Mouse (Mus musculus) heart, embryonic 14.5 days (tissue): ENCODE measurements around the gene Gm17268. TPM values are rescaled to one million over a fixed set of nuclear protein-coding genes. Genes with fewer than 3 reads are reported as not detected.

Source experiments
- ATAC-seq: fragments of 200-750 bp; cut with Nextera tagmentation; 2 replicates; pipeline ENCODE4 v1.8.0; 2017; ENCODE audit warnings: low read depth, moderate TSS enrichment; ENCODE audit not compliant: insufficient number of reproducible peaks, insufficient read depth, low FRiP score
- H3K27ac ChIP-seq, 2 experiments: fragments of 200-500 bp in 1 of 2; fragments of 300-500 bp in 1 of 2; sonication (generic) in 1 of 2; replicated peaks in 1 of 2; 2 replicates each; pipeline ENCODE4 v1.5.1; 2012 to 2014; ENCODE audit warnings: low read depth in 2 of 2, low read length in 2 of 2, control low read depth in 1 of 2, mild to moderate bottlenecking in 1 of 2, mixed read lengths in 1 of 2; ENCODE audit not compliant: control insufficient read depth in 1 of 2, insufficient read depth in 1 of 2
- H3K27me3 ChIP-seq: fragments of 300-500 bp; sonication (generic); 2 replicates; pipeline ENCODE4 v1.6.1; 2014; ENCODE audit warnings: mild to moderate bottlenecking, low read length, control low read depth; ENCODE audit not compliant: control insufficient read depth, insufficient read depth
- H3K36me3 ChIP-seq: fragments of 300-500 bp; sonication (generic); 2 replicates; pipeline ENCODE4 v1.6.1; 2014; ENCODE audit warnings: mild to moderate bottlenecking, control low read depth, low read length, mixed read lengths; ENCODE audit not compliant: control insufficient read depth, insufficient read depth
- H3K4me1 ChIP-seq, 2 experiments: fragments of 200-500 bp in 1 of 2; fragments of 300-500 bp in 1 of 2; sonication (generic) in 1 of 2; 2 replicates each; pipeline ENCODE4 v1.6.1; 2012 to 2014; ENCODE audit warnings: low read length in 2 of 2, control low read depth in 1 of 2, mixed read lengths in 1 of 2; ENCODE audit not compliant: control insufficient read depth in 2 of 2, insufficient read depth in 2 of 2
- H3K4me2 ChIP-seq: fragments of 300-500 bp; sonication (generic); 2 replicates; pipeline ENCODE4 v1.6.1; 2014; ENCODE audit warnings: mild to moderate bottlenecking, low read length
- H3K4me3 ChIP-seq, 2 experiments: fragments of 200-500 bp in 1 of 2; fragments of 300-500 bp in 1 of 2; sonication (generic) in 1 of 2; 2 replicates each; pipeline ENCODE4 v1.5.1; 2012 to 2014; ENCODE audit warnings: low read length in 2 of 2, mild to moderate bottlenecking in 2 of 2, control low read depth in 1 of 2, low read depth in 1 of 2, moderate library complexity in 1 of 2; ENCODE audit not compliant: control insufficient read depth in 1 of 2, insufficient read depth in 1 of 2
- H3K9ac ChIP-seq: fragments of 300-500 bp; sonication (generic); 2 replicates; pipeline ENCODE4 v1.6.1; 2014; ENCODE audit warnings: mild to moderate bottlenecking, low read length
- H3K9me3 ChIP-seq: fragments of 300-500 bp; sonication (generic); 2 replicates; pipeline ENCODE4 v1.6.1; 2016; ENCODE audit warnings: low read length, control low read depth; ENCODE audit not compliant: control insufficient read depth
- WGBS: fragments of 180-500 bp; shearing (Covaris S2); extraction: QIAGEN DNeasy Blood & Tissue Kit; methylation state at CpG from one replicate; pipeline ENCODE4 v1.1.7; 2014; 5-methylcytosine and 5-hydroxymethylcytosine counted together
- polyA plus RNA-seq: library from polyadenylated mRNA; unstranded; fragments of >200 nt; fragmentation: Nextera tagmentation; extraction: Ambion mirVana; gene quantifications from 2 replicates; pipeline ENCODE4 v1.2.1, GENCODE M21; 2014

Gm17268 gene
- polyA plus RNA-seq, 1 experiment from 2014 or later, result not detected

DNA sequence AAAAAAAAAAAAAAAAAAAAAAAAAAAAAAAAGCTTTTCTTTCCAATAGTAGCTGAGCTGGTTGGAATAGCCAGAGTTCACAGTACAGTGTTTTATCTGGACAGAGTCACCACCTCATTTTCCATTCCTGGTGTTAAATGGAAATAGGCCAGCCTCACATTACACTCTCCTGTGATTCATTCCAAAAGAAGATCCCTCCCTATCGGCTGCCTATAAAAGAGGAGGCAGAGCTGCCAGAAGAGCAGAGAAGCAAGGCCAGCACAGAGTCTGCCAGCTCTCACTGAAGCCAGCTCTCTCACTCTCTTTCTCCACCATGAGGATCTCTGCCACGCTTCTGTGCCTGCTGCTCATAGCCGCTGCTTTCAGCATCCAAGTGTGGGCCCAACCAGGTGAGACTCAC is 7.1 kb upstream of the Gm17268 start, which contains the start of gene Ccl7:
TSS of gene Ccl7 (plus strand) at position 242 of the 400 bp plus-strand sequence.
- Histone ChIP-seq H3K36me3 (no peaks in the 10 kb centered on the region), H3K4me2 (no peak within 1 kb of the TSS), H3K9ac (no peak within 1 kb of the TSS), H3K27ac (peak within 1 kb of the TSS; percentile 51 to 52), H3K4me1 (peaks cover 0 to 2% of the 10 kb centered on the region in 2 experiments; a peak in 1 of 4 replicates), H3K27me3 (no peaks in the 10 kb centered on the region), H3K4me3 (no peak within 1 kb of the TSS), H3K9me3 (no peaks in the 10 kb centered on the region)
- 0 out of 2 replicates have a peak, but pooled peaks have one; percentile 21 for ATAC-seq
- WGBS, result 56% methylated on average over 3 of the region's 3 CpGs

GRCm38 (mm10) chr11:82041671-82042080 is 3.3 kb upstream of the Gm17268 start:
- H3K36me3 ChIP-seq, result no peaks in the 10 kb centered on the region
- H3K27me3 ChIP-seq, result no peaks in the 10 kb centered on the region
- no peak overlapping the region for H3K4me3 ChIP-seq
- H3K4me1 ChIP-seq, result peaks cover 0 to 2% of the 10 kb centered on the region in 2 experiments; a peak in 1 of 4 replicates
- H3K9ac ChIP-seq, result no peak overlapping the region
- H3K4me2 ChIP-seq, result no peak overlapping the region
- WGBS, result 63% methylated on average over 4 of the region's 4 CpGs
- H3K27ac ChIP-seq, result no peak overlapping the region
- no peaks in the 10 kb centered on the region for H3K9me3 ChIP-seq
- ATAC-seq, result no peak

GRCm38 (mm10) chr11:82039132-82039660 is 834 bp upstream of the Gm17268 start:
- no peaks in the 10 kb centered on the region for H3K36me3 ChIP-seq
- H3K9me3 ChIP-seq, result no peaks in the 10 kb centered on the region
- H3K9ac ChIP-seq, result no peak overlapping the region
- peaks cover 3 to 4% of the 10 kb centered on the region in 2 experiments; a peak in 2 of 4 replicates for H3K4me1 ChIP-seq
- 0 out of 4 replicates have a peak overlapping the region, but pooled peaks of 1 of the 2 experiments have one; percentile 4 for H3K27ac ChIP-seq
- ATAC-seq, result no peak
- H3K27me3 ChIP-seq, result no peaks in the 10 kb centered on the region
- WGBS, result 54% methylated on average over 3 of the region's 3 CpGs
- H3K4me3 ChIP-seq, result no peak overlapping the region
- H3K4me2 ChIP-seq, result no peak overlapping the region

- H3K4me3 ChIP-seq, result no peak overlapping the region
- H3K27me3 ChIP-seq, result no peaks in the 10 kb centered on the region
- H3K9me3 ChIP-seq, result no peaks in the 10 kb centered on the region
- ATAC-seq, result no peak
- no peaks in the 10 kb centered on the region for H3K36me3 ChIP-seq
- peaks cover 8 to 18% of the 10 kb centered on the region in 2 experiments; a peak in 3 of 4 replicates for H3K4me1 ChIP-seq
- WGBS, result 66% methylated on average over 2 of the region's 2 CpGs
- H3K4me2 ChIP-seq, result no peak overlapping the region
- no peak overlapping the region; a peak in 1 of 4 replicates for H3K27ac ChIP-seq
- H3K9ac ChIP-seq, result no peak overlapping the region
Observed at GRCm38 (mm10) chr11:82035857-82036256, 2.5 kb downstream of the Gm17268 start.

GRCm38 (mm10) chr11:82035356-82035755 is 3.0 kb downstream of the Gm17268 start, which contains the start of gene Ccl2:
Gene Ccl2 (plus strand): TSS chr11:82035571.
- Histone ChIP-seq H3K27me3 (no peaks in the 10 kb centered on the region), H3K4me2 (no peak within 1 kb of the TSS), H3K9ac (no peak within 1 kb of the TSS), H3K27ac (peak within 1 kb of the TSS; percentile 17 to 55; a peak in 3 of 4 replicates), H3K9me3 (no peaks in the 10 kb centered on the region), H3K36me3 (no peaks in the 10 kb centered on the region), H3K4me1 (peaks cover 8 to 18% of the 10 kb centered on the region in 2 experiments; a peak in 3 of 4 replicates), H3K4me3 (no peak within 1 kb of the TSS)
- 42% methylated on average over 5 of the region's 5 CpGs for WGBS
- ATAC-seq, result peak; percentile 72

DNA sequence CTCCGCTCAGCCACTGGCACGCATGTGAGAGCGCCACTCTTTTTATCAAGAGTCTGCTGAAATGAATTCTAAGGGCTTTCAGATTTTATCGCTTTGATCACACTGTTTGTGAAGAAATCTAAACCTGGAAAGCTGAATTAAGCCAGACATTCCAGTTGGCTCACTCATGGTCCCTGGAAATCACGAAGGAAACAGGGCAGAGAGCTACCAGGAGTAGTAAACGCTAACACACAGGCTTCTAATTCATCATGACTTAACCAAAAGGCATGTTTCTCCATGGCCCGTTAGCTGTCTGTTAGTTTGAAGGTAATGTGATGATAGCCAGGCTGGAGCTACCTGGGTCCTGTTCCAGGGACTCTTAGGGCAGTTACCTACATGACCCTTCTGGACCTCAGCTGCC is 3.9 kb downstream of the Gm17268 start:
- Histone ChIP-seq H3K9me3 (no peaks in the 10 kb centered on the region), H3K27me3 (no peaks in the 10 kb centered on the region), H3K4me1 (peaks cover 8 to 18% of the 10 kb centered on the region in 2 experiments; a peak in 3 of 4 replicates), H3K9ac (no peak overlapping the region), H3K4me2 (no peak overlapping the region), H3K36me3 (no peaks in the 10 kb centered on the region), H3K27ac (peak overlapping the region in 1 of 2 experiments; percentile 55; a peak in 2 of 4 replicates), H3K4me3 (no peak overlapping the region)
- WGBS, result 73% methylated on average over 7 of the region's 7 CpGs
- no peak for ATAC-seq

DNA sequence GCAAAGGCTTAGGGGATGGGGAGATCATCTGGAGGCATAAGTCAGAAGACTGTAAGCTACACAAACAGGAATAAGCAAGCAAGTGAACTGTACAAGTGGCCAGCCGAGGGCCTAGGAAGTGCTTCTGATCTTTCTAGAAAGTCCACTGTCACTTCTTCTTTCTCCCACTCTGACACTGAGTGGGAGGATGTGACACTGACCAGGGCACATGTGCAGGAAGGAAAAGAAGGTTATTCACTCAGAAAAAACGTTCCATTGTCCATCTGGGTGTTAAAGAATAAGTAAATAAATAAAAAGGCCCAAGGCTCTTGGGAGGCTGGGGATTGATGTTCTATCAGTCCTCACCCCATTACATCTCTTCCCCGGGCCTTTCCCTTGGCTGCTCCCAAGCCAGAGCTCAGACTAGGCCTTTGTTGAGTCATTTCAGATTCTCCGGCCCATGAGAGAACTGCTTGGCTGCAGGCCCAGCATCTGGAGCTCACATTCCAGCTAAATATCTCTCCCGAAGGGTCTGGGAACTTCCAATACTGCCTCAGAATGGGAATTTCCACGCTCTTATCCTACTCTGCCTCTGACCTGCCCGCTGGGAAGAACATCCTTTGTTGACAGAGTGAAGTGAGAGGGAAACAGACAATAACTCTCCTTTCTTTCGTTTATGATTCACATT is 5.6 kb downstream of the Gm17268 start:
- H3K36me3 ChIP-seq, result no peaks in the 10 kb centered on the region
- 26% methylated on average over 8 of the region's 8 CpGs for WGBS
- no peaks in the 10 kb centered on the region for H3K27me3 ChIP-seq
- ATAC-seq, result peak; percentile 55
- no peak overlapping the region for H3K9ac ChIP-seq
- no peak overlapping the region for H3K4me2 ChIP-seq
- peaks cover 8 to 18% of the 10 kb centered on the region in 2 experiments; a peak in 3 of 4 replicates for H3K4me1 ChIP-seq
- H3K9me3 ChIP-seq, result no peaks in the 10 kb centered on the region
- peak overlapping the region; percentile 53 to 72 for H3K27ac ChIP-seq
- H3K4me3 ChIP-seq, result no peak overlapping the region
